Mouse (Mus musculus) c-Kit-negative CD71-positive TER-119-positive erythroid progenitor cells, embryonic 14.5 days (primary cell): ENCODE data around the gene St6gal1.
A peak's percentile ranks its signal among the peaks of the same experiment; 100 is the strongest.

Experiments used
- DNase-seq: peaks from one replicate; pipeline ENCODE4 v3.0.0-alpha.2; 2013; ENCODE audit warnings: low read depth, low spot score

St6gal1 gene

DNA sequence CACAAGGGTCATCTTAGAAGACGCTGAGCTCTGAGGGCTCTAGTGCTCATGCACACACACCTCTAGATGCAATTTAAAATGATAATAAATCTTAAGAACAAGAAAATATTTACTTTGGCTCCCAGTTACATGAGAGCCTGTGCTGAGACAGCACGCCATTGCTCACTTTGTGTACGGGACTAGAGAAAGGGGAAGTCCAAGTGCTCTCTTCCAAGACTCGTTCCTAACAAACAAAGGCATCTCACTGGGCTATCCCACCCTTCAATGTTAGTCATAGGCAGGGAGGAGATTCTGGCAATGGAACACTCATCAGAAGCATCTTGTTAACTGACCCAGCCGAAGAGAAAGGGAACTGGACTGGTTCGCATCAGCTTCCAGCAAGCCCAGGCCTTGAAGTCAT lies 108.1 kb downstream of the St6gal1 start:
- no peak for DNase-seq

DNA sequence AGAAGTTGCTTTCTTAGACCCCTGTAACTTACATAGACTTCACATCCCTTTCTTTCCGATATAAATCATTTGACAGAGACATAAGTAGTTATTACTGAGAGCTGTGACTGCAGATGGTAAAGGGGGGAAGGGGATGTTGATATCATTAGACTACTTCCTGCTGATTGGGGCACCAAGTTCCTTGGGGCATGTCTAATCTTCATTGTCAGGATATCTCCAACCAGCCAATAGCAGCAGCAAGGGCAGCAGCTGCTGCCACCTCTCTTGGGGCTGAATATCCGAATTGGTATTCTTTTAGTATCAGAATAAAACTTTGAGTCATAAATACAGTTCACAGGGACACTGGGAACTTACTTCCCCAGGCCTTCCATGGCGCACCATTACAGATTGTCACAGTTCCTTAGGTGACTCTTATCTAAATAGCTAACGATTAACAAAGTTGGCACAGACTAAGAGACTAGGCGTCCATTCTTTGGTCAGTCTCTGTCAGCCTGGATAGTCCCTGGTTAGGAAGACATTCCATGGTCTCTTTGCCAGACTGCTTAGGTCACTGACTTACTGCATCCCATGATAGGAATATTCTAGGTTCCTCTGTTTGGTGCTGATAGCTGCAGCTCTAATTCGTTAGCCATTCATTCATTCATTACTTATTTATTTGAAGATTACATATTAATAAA lies 109.5 kb downstream of the St6gal1 start:
- no peak for DNase-seq

DNA sequence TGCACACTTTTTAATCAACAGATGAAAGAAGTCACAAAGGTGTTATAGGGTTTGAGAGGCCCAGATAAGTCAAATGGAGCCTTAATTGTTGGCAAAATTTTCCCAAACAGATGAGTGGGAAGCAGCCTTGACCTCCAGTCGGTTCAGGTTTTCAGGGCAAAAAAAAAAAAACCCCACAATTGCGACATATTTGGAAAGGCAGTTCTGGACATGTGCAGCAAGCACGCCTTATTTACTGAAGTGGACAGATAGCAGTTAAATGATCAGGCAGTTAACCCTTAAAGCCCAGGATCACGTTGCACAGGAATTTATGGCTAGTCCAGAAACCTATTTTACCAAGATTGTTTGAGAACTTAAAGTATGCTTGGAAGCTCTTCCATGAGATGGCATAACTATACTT lies 112.8 kb downstream of the St6gal1 start:
- DNase-seq, result no peak

DNA sequence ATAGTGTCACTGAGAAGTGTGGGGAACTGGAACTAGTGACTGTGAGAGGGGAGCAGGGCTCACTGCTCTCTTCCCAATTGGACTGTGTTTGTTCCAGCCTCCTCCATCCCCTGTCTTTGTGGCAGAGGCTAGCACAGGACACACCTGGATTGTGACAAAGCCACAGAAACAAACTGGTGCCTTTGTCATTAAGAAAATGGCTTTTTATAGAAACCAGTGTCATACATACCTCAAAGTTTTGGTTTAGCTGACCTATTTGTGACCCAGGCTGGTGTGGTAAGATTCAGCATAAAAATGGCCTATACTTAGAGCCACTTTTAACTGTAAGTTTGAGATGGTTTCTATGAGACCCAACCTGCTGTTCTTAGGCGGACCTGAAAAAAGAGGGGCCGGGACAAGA lies 116.7 kb downstream of the St6gal1 start:
- DNase-seq, result no peak

DNA sequence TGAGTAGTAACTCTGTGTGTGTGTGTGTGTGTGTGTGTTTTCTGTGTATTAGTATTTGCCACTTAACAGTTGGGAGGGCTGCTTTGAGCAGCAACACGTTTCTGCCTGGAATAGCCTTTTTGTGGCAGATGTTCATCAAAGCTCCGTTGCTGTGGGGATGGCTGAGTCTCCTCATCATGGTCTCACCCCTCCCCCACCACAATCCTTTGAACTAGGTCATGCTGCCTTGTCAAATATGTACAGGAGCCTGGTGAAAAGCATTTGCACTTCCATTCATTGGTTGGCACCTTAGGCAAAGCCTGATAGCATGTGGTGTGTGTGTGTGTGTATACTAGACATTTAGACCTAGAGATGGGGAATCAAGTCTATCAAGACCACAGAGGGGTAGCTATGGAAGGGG lies 126.3 kb downstream of the St6gal1 start:
- DNase-seq, result no peak

DNA sequence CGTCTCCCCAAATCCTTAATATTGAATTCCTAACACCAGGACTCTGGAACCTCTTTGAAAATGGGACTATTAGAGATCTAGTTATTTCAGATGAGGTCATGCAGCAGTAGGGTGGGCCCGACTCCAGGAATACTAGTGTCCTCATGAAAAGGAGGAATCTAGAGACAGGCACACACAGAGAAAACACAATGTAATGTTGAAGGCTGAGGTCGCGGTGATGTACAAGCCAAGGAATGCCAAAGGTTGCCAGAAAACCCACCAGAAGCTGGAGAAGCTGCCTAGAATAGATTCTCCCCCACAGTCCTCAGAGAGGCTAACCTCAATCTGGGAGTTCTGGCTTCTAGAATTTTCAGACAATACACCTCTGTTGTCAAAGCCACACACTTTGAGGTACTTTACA lies 136.5 kb downstream of the St6gal1 start:
- DNase-seq, result no peak

DNA sequence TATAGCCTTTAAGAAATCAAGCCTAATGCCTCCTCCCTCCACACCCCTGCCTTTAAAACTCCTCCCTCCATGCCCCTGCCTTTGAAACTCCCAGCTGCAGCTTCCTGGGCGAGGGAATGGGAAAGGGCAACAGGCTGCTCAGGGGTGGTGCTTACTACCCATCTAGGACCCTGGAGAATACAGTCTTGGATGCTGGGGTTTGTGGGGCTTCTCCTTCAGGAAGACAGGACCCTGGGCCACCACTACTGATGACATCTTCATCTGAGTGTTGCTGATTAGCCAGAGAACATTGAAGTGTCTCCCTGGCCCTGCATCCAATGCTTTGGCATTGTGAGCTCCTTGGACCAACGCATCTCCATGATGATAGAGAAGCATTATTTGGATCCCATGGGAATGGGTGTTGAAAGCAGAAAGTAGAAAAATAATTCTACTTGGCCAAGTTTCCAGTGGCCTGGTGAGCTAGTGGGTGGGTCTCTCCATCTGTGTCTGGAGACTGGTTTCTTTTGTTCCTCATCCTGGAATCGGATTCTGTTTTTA lies 137.0 kb downstream of the St6gal1 start:
- no peak for DNase-seq

DNA sequence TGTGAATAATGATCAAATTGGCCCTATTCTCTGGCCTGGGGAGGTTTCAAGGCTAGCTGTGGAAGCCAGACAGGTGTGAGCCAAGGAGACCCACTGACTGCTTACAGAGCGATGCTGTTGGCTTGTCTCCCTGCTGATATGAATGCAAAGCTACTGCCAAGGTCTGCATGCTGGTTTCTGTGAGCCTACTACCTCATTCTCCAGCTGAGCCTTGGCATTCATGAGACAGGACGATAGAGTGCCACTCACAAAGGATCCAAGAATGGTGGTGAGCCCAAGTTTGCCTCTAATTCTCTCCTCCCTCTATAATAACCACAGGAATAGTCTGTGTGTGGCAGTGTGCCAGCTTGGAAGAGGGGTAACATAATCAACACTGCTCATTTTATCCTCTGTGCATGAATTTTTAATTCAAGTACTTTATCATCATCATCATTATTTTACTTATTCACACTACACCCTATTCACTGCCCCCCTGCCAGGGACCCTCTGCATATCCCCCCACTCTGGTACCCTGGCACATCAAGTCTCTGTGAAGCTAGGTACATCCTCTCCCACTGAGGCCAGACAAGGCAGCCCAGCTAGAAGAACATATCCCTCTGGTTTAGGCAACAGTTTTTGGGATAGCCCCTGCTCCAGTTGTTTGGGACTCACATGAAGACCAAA lies 139.9 kb downstream of the St6gal1 start:
- DNase-seq, result no peak

DNA sequence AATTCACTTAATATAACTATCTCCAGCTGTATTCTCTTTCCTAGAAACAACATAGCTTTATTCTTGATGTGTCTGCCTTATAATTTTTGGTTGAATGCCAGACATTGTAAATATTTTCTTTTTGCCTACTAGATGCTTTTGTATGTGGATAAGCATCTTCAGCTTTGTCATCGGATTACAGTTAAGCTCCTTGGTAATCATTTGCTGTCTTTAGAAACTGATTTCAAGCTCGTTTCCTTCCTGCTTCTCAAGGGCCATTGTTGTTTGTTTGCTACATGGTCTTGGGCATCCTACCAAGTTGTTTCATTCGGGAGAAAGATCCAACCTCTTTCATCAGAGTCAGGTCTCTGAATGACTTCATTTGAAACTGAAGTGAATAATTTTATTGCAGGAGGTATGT lies 144.6 kb downstream of the St6gal1 start:
- DNase-seq, result no peak

DNA sequence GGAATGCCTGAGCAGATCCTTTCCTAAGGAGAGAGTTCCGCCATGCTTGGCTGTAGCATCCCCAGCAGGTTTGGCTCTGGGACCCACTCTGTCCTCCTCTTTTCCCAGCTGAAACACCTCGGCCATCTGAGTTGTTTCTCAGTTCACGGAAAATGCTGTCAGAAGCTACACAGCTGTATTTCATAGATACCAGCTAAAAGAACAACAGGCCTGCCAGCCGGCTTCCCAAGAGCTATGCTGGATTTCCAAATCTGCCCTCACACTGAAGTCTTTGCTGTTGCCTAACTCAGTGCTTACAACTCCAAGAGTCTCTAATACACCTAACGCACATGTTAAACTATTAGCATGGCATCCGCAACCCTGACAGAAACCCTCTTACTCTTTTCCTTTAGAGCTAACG lies 146.2 kb downstream of the St6gal1 start:
- DNase-seq, result no peak

DNA sequence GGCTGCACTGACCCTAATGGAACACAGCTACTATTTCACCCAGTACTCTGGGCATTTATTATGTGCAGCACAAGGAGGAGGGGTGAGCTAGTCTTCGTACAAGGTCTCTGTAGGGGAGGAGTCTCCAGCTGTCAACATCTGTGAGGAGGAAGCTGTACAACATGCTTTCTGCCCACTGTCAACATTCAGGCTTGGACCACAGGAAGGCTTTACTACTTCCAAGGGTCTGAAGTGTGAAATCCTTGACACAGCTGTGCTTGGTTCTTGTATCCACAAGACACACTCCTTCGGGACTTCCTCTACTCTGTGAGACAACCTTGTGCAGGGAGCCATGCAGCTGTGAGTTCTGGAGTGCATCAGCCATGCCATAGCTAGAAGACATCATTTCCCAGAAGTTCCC lies 147.8 kb downstream of the St6gal1 start:
- DNase-seq, result no peak

DNA sequence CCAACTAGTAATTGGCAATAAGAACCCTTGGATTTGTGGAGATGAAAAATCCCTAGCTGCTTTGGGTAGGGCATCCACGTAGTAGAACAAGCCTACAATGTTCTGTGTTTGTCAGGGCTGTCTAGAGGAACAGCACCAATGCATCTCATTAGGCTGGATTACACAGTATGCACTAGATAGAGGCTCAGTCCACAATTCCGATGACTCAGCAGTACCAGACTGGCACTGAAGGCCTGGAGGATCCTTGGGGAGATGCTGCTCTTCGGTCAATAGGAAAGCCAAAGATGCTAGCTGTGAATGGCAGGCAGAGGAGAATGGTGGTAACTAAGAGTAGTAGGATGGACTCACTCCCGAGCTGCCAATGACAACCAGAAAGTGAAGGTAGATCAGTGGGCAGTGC lies 149.5 kb downstream of the St6gal1 start:
- DNase-seq, result no peak

DNA sequence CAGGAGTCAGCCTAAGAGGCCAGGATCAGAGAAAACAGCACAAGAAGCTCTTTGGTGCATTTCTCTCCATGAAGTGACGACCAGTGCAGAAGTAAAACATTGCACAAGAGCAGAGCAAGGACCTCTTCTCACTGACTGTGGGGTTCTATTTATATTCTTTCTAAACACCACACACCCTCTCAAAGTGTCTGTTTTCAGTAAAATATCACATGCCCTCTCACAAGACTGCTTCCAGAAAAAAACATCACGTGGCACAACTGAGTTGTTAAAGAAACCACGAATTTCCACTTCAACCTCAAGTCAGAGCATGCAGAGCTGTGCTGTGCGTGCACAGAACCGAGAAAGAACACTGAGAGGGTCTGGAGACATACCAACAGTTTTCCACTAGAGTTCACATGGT lies 150.4 kb downstream of the St6gal1 start:
- DNase-seq, result no peak

DNA sequence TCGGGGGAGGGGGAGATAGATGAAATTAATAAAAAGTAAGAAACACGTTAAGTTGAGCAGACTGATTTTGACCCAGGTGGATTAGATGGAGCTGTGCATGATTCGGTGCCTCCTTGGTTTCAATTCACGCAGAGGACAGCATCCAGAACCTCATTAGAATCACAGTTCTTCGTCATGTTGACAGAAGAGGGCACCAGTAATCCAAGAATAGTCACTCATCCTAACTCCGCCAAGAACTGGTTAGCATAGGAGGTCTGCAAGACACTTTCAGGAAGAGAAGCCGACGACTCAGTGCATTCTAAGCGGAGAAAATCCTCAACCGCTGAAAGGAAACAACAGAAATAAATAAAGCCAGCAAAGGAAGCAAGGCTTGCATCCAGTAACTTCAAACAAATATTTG lies 151.6 kb downstream of the St6gal1 start:
- no peak for DNase-seq

DNA sequence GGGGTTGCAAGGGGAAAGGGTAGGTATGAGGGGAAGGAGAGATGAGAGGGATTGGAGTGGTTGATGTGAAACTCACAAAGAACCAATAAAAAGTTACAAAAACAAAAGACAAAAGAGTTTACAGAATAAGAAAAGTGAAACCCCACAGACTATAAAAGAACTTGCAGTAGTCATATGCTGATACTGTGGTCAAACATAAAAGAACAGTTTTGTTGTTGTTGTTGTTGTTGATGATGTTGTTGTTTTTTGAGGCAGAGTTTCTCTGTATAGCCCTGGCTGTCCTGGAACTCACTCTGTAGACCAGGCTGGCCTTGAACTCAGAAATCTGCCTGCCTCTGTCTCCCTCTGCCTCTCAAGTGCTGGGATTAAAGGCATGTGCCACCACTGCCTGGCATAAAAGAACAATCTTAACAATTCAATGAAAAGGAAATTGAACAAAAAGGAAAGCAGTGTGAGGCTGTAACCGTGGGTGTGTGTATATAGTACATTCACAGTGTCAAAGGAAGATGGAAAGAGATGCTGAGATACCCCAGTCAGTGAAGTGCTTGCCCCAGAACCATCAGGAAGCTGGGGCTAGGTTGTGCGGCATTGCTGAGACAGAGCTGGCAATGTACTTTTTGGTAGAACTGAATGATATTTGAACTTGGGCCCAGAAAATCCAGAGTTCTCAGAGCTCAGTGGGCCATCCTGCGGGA lies 155.1 kb downstream of the St6gal1 start:
- DNase-seq, result no peak

DNA sequence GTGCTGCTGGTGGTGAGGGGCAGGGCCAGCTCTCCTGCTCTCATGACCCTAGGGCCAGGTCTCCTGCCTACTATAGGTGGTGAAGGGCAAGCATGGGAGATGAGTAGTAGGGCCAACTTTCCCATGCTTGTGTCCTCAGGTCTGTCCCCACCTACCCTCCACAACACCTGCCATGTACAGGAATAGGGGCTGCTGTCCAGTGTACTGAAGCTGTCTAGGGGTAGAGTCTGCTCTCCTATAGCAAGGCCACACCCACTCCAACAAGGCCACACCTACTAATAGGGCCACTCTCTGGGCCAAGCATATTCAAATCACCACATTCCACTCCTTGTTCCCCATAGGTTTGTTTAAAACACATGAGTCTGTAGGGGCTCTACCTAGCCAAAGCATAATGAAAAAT lies 159.8 kb downstream of the St6gal1 start:
- no peak for DNase-seq

DNA sequence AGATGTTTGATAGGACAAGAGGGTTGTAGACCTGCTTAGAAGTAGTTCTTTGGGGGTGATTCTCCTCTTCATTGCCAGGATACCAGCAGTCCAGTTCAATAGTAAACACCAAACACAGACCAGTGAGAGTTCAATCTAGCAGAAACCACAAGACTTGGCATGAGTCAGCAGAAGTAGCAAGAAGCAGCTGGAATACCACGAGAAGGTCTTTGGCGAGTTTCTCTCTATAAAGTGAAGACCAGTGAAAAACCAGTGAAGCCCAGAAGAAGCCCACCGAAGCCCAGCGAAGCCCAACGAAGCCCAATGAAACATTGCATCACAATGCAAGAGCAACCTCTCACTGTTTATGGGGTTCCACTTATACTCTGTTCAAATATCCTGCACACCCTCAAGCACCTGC lies 173.4 kb downstream of the St6gal1 start:
- no peak for DNase-seq

DNA sequence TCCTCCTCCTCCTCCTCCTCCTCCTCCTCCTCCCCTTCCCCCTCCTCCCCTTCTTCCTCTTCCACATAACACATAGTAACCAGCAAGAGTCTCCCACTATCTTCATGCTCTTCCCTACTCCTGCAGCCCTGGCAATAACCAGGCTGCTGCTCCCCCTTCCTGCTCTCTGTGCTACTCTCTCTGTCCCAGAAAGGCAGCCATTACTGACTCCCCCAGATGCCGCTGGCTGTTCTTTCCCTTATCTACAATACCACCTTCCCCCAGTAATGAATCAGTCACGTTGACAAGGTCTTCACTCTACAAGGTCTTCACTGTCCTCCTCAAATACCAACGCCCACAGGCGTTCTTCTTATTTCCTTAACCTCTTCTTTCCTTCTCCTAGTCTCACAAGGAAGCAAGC lies 176.9 kb downstream of the St6gal1 start:
- DNase-seq, result no peak

DNA sequence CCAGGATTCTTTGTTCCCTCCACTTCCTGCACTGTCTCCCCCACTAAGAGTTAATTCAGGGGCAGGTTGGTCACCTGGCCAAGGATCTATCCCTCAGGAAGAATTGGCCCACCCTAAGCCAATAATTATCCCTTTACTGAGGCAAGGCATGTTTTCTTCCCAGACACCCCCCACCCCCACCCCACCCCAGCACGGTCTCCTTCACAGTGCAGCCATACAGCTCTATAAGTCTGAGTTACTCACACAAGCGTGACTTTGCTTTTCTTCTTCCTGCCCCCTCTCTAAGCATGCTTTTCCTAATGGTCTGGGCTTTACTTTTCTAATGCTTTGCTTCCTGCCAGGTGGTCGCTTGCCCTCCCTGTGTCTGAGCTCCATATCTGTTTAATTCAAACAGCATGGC lies 177.4 kb downstream of the St6gal1 start:
- DNase-seq, result no peak

DNA sequence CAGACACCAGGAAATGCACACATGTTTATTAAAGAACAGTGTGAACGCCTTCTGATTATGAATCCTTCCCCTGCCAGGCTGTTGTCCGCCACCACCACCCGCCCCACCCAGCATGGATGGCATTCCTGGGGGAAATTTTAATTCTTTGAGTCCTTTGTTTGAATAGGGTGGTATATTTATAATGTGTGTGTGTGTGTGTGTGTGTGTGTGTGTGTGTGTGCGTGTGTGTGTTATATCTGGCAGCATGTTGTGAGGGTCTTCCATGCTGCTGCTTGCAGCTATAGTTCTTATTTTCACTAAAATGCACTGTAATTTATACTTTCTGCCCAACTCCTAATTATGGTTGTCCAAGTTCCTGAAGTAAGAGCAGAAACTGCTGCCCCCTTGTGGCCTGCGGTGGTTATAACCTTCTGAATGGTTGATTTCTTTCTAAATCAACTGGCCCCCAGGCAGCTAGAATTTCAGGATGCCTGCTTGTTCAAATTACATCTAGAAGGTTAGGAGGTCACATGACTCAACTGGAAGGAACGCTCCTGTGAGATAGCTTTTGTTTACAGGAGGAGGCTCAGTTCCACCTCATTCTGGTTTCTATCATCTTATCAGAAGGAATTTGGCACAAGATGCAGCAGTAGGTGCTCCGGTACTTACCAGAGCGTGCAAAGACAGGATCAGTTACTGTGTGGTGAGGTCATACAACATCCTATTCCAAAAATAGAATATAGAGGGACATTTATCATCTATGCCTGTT lies 178.6 kb downstream of the St6gal1 start:
- peak; percentile 8 for DNase-seq
